Mouse (Mus musculus) ES-E14 (cell line): ENCODE results near the gene Foxs1. TPM values are rescaled to one million over a fixed set of nuclear protein-coding genes. Genes with fewer than 3 reads are reported as not detected.

Experiments used
- DNase-seq: peaks from one replicate; pipeline ENCODE4 v3.0.0-alpha.2; 2013; ENCODE audit warnings: low read depth, low spot score
- H3K27ac ChIP-seq: 2 replicates; pipeline ENCODE4 v1.5.1; 2012; ENCODE audit warnings: low read depth, mild to moderate bottlenecking, low read length, moderate library complexity, mixed read lengths; ENCODE audit not compliant: poor library complexity, insufficient read depth, severe bottlenecking
- H3K36me3 ChIP-seq: 2 replicates; pipeline ENCODE4 v1.6.1; 2012; ENCODE audit warnings: mild to moderate bottlenecking, low read length, moderate library complexity, mixed read lengths; ENCODE audit not compliant: control insufficient read depth, poor library complexity, insufficient read depth, severe bottlenecking
- H3K4me1 ChIP-seq, 2 experiments: fragments of 150-350 bp in 1 of 2; sonication (generic) in 1 of 2; 2 replicates each; pipeline ENCODE4 v1.6.1; 2012; ENCODE audit warnings: low read length in 2 of 2, mild to moderate bottlenecking in 1 of 2, mixed read lengths in 1 of 2; ENCODE audit not compliant: control insufficient read depth in 2 of 2, insufficient read depth in 2 of 2, poor library complexity in 1 of 2
- H3K4me3 ChIP-seq, 2 experiments: fragments of 150-350 bp in 1 of 2; sonication (generic) in 1 of 2; 2 replicates each; pipeline ENCODE4 v1.5.1; 2012; ENCODE audit warnings: low read length in 2 of 2, low read depth in 1 of 2, mild to moderate bottlenecking in 1 of 2, mixed read lengths in 1 of 2; ENCODE audit not compliant: insufficient read depth in 1 of 2, poor library complexity in 1 of 2, severe bottlenecking in 1 of 2
- H3K9ac ChIP-seq: 2 replicates; pipeline ENCODE4 v1.6.1; 2012; ENCODE audit warnings: low read depth, mild to moderate bottlenecking, low read length, mixed read lengths; ENCODE audit not compliant: poor library complexity, insufficient read depth, severe bottlenecking
- H3K9me3 ChIP-seq: fragments of 150-350 bp; sonication (generic); 2 replicates; pipeline ENCODE4 v1.6.1; 2012; ENCODE audit warnings: low read depth, mild to moderate bottlenecking, low read length; ENCODE audit not compliant: control insufficient read depth, insufficient read depth
- CHD2 ChIP-seq: IDR thresholded peaks from 2 replicates; pipeline ENCODE4 v1.6.1; 2014; ENCODE audit warnings: mild to moderate bottlenecking, low read depth, low read length, inconsistent platforms
- HCFC1 ChIP-seq: IDR thresholded peaks from 2 replicates; pipeline ENCODE4 v1.6.1; 2012; ENCODE audit warnings: low read length, inconsistent platforms, borderline replicate concordance; ENCODE audit not compliant: insufficient read depth
- MAFK ChIP-seq: IDR thresholded peaks from 2 replicates; pipeline ENCODE4 v1.6.1; 2014; ENCODE audit warnings: mild to moderate bottlenecking, low read depth, low read length, inconsistent platforms; ENCODE audit not compliant: insufficient read depth
- ZC3H11A ChIP-seq: IDR thresholded peaks from 2 replicates; pipeline ENCODE4 v1.6.1; 2012; ENCODE audit warnings: low read depth, mild to moderate bottlenecking, inconsistent platforms, low read length, borderline replicate concordance
- ZNF384 ChIP-seq: IDR thresholded peaks from 2 replicates; pipeline ENCODE4 v1.6.1; 2012; ENCODE audit warnings: low read depth, low read length, inconsistent platforms
- in situ Hi-C, 2 experiments: fragments of 600-800 bp; cut with MboI; formaldehyde crosslinking; loops; one replicate each; pipeline ENCODE4 v1.15.1; 2025; ENCODE audit warnings: low sequenced_read_pairs in 2 of 2, inconsistent platforms in 1 of 2; ENCODE audit not compliant: unreplicated experiment in 2 of 2
- total RNA-seq: library from RNA; depleted of rRNA; stranded (reverse); fragments of 300-350 nt; gene quantifications from 2 replicates; pipeline ENCODE4 v1.2.3, GENCODE M21; 2012

Foxs1 gene
- total RNA-seq, 1 experiment, result 0.36 TPM

- no peak for DNase-seq
- Histone ChIP-seq H3K9me3 (no peaks in the 10 kb centered on the region), H3K27ac (no peak overlapping the region), H3K4me3 (no peak overlapping the region), H3K9ac (no peak overlapping the region), H3K4me1 (peaks cover 3 to 5% of the 10 kb centered on the region in 2 experiments; a peak in 2 of 4 replicates), H3K36me3 (no peaks in the 10 kb centered on the region)
- in situ Hi-C loops, result no loop called here
- no peak for TF ChIP-seq ZNF384
- no peak for TF ChIP-seq HCFC1
- no peak for TF ChIP-seq ZC3H11A
- no peak for TF ChIP-seq CHD2
- no peak for TF ChIP-seq MAFK
Measured at GRCm38 (mm10) chr2:152958116-152958515, 25.1 kb upstream of the Foxs1 start.

DNA sequence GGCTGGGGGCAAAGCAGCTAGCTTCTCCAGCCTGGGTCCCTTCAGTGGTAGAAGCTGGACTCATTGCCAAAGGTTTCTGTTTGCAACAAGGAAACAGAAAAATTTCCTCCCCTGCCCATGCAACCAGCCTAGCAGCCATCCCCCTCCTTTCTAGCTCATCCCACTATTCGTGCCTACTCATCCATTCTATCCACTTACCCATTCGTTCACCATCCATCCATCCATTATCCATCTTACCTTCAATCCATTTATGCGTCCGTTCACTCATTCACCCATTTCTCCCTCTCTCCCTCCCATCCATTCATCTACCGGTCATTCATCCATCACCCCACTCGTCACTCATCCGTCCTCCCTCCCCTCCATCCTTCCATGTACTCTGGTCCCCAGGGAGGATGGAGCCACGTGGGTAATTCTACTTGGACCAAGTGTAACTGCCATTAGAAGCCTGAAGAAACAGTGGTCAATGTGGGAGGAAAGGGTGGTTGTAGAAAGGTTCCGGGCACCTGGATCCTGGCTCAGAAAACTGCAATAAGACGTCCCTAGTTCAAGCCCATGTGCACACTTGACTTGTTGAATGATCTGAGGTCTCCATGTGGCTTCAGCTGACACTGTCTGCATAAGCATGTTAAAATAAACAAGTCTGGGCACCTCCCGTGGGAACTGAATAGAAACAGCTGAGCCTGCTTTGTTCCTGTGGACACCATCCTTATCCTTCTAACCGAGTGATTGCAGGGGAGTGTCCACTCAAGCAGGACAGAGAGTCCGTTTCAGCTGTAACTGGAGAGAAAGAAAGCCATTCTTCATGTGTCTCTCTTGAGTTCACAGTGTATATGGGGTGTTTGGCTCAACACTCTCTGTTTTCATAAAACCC lies 19.1 kb upstream of the Foxs1 start:
- Histone ChIP-seq H3K27ac (no peak overlapping the region), H3K36me3 (no peaks in the 10 kb centered on the region), H3K9ac (no peak overlapping the region), H3K4me3 (peak overlapping the region; percentile 79 to 84; a peak in 3 of 4 replicates), H3K4me1 (peaks cover 3 to 9% of the 10 kb centered on the region in 2 experiments; a peak in 2 of 4 replicates), H3K9me3 (no peaks in the 10 kb centered on the region)
- DNase-seq, result no peak
- in situ Hi-C loops, result no loop called here
- no peak for TF ChIP-seq HCFC1
- no peak for TF ChIP-seq ZNF384
- TF ChIP-seq MAFK, result no peak
- no peak for TF ChIP-seq CHD2
- TF ChIP-seq ZC3H11A, result no peak

- in situ Hi-C loops, result no loop called here
- H3K9ac ChIP-seq, result peak within 1 kb of the TSS; percentile 43
- peaks cover 3 to 9% of the 10 kb centered on the region in 2 experiments; a peak in 2 of 4 replicates for H3K4me1 ChIP-seq
- H3K9me3 ChIP-seq, result no peaks in the 10 kb centered on the region
- H3K4me3 ChIP-seq, result peak within 1 kb of the TSS; percentile 79 to 84
- H3K27ac ChIP-seq, result no peak within 1 kb of the TSS
- DNase-seq, result no peak
- H3K36me3 ChIP-seq, result no peaks in the 10 kb centered on the region
- TF ChIP-seq ZNF384 (no peak), HCFC1 (no peak), MAFK (no peak), CHD2 (no peak), ZC3H11A (no peak)
Measured at GRCm38 (mm10) chr2:152951065-152951849, 18.2 kb upstream of the Foxs1 start, which contains the start of gene Dusp15. TSS of gene Dusp15 (minus strand) at chr2:152951698.

DNA sequence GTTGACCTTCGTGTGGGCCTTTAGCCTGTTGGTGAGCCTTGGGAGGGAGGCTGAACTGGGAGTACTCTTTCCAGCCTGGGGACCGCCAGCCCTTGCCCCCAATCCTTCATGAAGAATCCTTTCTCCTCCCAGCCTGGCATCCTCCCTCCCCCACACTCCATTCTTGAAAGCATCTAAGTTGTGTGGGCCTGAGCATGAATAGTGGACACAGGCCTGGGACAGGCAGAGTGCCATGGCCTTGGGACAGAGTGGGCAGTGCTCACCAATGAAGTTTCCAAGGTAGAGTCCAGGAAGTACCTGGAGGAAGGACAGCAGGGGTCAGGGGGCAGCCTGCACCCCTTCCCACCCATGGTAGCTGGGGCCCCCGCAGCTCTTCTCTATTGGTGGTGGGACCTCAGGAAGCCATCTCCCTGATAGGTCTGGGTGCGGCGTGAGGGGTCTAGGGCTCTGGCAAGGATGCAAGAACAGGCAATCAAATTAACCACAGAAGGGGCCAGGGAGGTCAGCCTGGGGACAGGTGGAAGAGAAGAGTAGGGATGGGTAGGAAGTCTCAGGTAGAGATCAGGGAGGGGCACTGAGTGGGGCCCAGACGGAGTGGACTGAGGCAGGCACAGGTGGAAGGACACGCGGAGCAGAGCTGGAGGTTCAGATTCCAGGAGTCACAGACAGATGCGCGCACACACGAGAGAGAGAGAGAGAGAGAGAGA lies 17.5 kb upstream of the Foxs1 start:
- in situ Hi-C loops, result no loop called here
- Histone ChIP-seq H3K9ac (no peak overlapping the region), H3K27ac (no peak overlapping the region; the same call in 1 of the 2 replicates), H3K36me3 (no peaks in the 10 kb centered on the region), H3K4me1 (peaks cover 3 to 9% of the 10 kb centered on the region in 2 experiments; a peak in 2 of 4 replicates), H3K4me3 (peak overlapping the region in 1 of 2 experiments; percentile 84; a peak in 2 of 4 replicates), H3K9me3 (no peaks in the 10 kb centered on the region)
- DNase-seq, result no peak
- TF ChIP-seq CHD2 (no peak), ZC3H11A (no peak), MAFK (no peak), ZNF384 (no peak), HCFC1 (no peak)
